Mouse (Mus musculus) 3134 (cell line): ENCODE measurements at regions not wholly inside any gene's neighbourhood (a gene's known extent, or its start where the extent isn't known, plus 50 kb on each side); places are given as distances from the start of the nearest gene placed in this dataset.

Experiments
- DNase-seq: peaks from one replicate; pipeline ENCODE4 v3.0.0-alpha.2; 2011; ENCODE audit warnings: low spot score; ENCODE audit not compliant: insufficient read length; ENCODE audit errors: extremely low read depth

DNA sequence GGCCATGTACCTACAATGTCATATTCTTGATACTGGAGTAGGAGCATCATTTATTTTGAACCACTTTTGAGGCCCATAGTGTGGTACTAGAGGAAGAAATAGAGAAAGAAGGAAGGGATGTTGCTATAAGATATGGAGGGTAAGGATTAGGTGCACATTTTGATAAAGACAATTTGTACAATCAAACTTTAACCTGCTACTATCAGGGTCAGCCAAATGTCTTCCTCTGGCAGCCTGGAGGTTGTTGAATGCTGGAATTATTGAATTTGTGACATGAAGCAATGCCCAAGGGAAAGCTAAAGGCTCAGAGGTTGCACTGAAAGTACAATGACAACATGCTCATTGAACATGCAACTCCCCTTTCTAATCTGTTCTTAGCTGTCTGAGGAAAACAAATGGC is 202.3 kb upstream of the Sema3a start:
- DNase-seq: no peak

DNA sequence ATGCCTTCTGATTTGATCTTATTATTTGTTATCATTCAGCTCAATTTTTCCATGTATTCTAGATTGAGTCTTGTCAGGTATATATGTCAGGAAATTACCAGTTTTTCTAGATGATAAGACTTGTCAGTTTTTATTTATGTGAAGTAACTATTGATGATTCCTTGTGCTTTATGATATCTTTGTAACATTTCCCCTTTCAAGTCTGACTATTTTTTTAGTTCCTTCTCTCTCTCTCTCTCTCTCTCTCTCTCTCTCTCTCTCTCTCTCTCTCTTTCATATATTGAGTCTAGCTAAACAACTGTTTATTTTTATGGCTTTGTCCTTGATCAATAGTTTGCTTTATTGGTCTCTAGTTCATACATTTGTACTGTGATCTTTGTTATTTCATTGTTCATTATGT is 199.7 kb upstream of the Sema3a start:
- no peak for DNase-seq

DNA sequence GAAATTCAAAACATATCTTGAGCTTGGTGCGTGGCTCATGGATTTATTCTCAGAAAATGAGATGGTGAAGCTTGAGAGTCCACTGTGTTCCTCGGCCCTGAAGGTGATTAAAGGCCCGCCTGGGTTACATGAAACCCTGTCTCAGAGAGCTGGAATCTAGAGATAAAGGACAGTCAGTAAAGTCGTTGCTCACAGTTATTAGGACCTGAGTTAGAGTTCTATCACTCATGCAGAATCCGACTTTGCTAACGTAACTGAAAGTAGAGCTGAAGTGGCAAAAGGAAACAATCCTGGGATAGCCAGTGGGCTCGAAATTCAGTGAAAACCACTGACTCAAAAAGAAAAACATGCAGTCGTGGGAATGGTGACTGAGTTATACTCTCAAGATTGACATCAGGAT is 198.9 kb upstream of the Sema3a start:
- DNase-seq: no peak

DNA sequence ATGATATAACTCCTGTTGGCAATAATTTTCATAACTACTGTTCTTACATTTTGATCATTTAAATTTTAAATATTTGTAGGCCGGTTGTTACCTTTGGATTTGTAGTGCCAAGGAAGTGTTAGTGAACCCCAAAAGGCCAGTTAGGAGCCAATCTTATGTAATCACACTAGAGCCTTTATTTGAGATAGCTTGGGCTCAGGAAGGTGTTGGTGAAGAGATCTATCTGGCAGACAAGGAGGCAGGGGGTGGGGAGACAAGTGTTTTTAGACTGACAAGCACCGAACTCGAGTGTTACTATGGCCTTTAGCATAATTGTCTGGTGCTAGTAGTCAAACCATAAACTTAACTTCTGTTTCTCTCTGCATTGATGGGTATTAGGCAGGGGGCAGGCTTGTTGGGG is 198.0 kb upstream of the Sema3a start:
- DNase-seq: no peak

DNA sequence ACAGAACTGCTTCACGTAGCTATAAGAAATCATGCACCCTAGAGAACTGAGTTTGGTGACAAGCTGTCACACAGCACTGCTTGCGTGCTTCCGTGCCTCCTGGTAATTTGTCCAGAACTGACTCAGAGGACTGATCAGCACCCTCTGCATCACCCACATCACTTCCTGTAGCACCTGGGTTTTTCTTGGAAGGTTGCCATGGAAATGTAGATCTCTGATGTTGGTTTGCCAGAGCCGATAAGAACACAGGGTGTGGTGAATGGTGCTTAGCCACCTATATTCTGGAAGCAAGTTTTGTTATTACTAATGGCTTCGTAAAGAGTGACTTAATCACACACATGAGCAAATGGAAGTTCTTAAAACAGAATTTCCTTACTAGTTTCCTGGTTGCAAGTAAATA is 188.2 kb upstream of the Sema3a start:
- no peak for DNase-seq

DNA sequence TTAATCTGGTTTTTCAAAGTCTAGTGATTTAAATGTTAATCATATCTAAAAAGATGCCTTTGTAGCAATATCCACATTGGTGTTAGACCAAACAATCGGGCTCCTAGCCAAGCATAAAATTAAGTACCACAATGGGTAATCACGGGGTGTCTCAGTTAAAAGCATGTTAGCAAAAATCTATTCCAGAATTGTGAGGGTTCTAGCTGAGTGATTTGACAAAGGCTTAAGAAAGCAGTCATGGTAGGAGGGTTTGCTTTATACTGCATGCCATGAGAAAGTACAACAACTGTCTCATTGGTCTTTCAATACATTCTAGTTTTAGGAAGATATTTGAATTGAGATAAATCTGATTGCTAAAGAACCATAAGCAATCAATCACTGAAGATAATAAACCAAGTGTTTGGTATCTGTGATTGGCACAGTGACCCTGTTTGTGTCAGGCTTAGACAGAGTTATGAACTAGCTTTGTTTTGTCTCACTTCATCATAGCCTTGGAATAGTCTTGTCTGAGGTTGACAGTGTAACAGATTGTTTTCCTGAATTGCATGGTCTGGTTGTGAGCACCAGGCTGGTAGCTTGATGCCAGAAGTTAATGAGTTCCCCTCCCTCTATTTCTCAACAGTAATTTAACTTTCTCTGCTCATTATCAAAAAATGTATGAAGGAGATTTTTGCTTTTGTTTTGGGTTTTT is 186.9 kb upstream of the Sema3a start:
- DNase-seq: no peak

DNA sequence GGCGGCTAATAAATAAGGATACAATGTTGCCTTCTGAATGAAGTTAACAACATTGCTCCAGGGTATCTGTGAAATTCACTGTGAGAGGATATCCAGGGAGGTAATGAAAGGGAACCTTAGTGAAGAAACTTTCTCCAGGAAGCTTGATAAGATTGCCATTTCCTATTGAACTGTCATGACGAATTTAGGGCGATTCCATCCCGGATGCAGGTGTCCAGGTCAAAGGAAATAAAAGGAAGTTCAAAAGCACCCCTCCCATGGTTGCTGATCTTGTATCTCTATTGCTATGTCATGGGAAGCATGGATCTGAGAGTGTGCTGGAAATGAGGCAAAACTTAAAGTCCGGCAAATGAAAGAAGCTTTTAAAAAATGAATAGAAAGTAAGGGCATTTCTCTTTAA is 180.7 kb upstream of the Sema3a start:
- DNase-seq: no peak

DNA sequence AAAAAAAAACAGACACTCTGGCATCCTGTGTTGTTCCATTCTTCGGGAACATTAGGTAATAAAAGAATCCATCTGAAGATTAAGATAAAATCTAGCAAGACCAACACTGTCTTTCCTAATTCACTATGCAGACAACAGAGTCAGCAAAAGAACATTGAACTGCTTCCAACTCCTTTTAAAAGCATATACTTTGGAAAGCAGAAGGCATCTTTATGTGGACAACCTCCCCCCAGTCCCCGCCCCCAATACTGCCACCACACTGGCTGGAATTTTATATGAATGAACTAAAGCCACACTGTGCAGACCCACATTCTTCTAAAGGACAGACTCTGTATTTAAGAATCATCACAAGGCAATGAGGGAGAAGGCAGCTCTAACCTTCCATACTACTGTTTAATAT is 176.7 kb upstream of the Sema3a start:
- no peak for DNase-seq

DNA sequence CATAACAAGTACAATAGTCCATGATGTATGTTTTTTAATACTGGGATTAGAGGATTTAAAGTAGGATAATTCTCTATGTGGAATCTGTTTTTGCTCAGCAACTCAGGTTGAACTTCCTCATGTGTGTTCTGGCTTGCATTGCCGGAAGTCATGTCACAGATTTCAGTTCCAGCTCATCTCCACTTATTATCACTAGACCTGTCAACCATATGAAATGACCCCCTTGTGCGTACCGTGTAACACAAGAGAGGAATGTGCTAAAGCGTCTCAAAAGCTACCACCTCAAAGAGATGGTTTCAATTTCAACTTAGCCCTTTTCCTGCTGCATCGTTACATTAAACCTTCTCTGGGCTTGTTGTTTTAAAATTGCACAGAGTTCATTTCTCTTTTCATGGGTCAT is 154.2 kb upstream of the Sema3a start:
- DNase-seq: no peak

DNA sequence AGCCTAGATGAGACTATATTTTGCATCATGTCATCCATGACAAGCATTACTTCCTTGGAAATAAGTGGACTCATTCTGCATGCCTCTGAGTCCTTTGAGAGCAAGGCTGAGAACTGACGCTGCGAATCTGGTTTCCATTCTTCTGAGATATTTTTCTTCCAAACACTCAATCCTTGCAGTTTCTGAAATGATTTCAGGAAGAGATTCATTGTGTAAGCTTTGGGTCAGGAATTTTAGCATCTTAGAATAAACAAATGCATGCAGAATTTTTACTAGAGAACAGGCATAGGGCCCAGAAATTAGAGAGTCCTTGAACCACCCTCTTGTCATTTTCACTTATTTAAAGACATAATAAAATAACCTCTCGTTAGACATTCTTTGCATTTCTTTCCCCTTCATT is 151.5 kb upstream of the Sema3a start:
- DNase-seq: no peak

DNA sequence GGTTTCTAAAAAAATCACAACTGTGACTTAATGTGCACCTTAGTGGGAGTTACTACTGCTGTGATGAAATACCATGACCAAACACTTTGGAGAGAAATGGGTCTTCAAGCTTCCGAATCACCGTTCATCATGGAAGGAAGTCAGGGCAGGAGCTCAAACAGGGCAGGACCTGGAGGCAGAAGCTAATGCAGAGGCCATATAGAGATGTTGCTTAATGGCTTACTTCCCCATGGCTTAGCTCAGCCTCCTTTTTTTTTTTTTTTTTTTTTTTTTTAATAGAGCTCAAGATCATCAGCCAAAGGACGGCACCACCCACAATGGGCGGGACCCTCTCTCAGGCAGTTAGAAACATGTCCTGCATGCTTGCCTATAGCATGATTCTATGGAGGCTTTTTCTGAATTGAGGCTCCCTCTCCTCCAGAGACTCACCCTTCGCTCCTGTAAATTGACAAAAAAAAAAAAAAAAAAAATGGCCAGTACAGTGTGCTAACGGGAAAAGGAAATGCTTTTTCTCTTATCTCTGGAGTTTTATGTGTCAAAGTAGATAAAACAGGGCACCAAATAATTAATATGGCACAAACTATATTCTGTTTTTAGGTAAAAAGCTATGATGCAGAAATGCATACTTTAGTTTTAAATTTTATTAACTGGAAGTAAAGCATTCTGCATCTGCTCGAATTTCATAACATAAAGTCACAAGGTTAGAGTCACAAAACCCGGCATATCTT is 149.0 kb upstream of the Sema3a start:
- no peak for DNase-seq

DNA sequence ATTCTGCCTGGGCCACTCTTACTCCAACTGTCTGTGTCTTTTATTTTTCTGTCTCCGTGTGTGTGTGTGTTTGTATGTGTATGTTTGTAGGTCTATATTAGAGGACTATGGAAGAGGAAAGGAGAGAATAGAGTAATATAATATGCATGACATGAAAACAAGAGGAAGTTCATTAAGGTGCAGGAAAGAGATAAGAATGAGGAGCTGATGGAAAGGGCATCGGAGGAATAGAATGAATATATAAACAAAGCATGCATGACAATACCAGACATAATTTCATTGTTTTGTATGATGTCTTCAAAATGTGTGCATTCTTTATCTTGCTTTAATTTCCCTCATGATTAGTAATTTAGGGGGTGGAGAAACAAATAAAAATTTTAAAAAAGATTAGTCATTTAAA is 147.3 kb upstream of the Sema3a start:
- DNase-seq: no peak

DNA sequence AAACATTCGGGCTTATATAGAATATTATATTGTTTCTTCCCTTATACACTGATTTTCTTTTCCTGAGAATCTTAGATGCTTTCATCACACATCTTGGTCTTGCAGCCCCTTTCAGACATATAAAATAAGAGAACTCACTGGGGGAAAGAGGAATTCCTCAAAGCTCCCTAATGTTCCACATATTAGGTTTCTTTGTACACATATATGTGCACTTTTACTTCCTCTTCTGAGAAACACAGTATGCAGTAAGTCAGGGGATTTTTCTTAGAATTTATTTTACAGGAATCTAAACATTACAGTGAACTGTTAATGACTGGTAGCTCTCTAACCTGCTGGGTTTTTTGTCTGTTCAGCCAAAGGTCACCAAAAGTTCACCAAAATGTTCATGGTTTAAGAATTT is 131.4 kb upstream of the Sema3a start:
- DNase-seq: no peak

DNA sequence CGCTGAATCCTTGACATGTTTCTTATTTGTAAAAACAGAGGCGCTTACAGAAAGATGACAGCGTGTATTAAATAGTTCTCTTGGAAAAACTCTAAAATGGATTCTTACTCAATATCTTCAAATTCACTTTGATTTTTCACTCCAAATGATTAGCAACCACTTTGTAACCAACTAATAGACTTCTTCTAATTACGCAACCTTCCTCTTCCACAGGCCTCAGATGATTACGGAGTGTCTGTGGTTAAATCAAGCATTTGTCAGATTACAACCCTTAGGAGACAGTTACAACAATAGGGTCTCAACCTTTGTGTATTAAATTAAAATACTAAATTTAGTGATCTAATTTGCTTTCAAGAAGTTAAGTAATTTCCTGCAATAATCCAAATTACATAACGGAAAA is 127.8 kb upstream of the Sema3a start:
- DNase-seq: no peak

DNA sequence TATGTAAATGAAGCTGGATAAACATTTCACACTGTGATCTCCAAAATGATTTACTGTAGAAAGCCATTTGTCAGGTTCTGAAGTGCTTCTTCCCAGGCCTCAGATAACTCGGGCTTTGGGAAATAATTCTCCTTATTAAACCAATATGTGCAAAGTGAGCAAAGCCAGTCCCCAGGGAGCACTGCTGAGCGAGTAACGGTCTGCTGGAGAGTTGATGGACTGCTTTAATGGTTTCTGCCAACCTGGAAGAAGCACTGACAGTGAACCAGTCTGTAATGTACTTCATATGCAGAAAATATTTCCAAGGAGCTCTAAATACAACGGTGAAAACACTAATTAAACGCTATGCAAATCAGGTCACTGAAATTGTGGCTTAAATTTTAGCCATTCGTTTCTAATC is 118.1 kb upstream of the Sema3a start:
- no peak for DNase-seq

DNA sequence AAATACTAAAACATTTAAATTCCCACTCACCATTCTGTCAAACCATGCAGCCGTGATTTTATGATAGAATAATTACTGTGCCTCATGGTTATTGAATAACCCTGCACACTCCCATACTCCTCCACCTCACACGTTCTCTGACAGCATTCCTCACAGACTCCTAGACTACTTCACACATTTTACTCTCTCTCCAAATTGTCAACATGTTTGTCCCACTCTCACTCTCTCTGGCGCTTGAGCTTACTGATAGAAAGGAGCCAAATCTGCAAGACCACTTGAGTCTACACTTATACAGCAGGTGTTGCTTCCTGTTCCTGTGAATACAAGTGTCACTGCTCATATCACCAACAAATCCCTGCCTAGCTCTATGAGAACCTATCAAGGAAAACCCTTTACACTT is 102.9 kb upstream of the Sema3a start:
- DNase-seq: no peak

DNA sequence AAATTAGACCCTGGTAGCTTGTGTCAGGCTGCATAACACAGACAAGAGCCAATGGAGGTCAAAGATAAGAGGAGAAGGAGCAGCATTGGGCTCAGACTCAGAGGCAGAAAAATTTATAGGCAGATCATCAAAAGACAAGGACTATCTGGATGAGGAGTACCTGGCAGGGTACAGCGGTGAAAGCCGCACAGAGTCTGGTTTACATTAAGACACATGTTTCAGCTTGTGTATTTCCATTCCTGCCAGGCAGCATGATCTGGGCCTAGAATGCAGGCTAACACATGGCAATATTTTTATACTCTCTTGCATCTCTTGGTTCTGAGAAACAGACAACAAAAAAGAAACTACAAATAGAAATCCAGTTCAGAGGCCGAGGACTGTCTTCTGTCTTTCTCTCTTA is 91.9 kb upstream of the Sema3a start:
- DNase-seq: no peak

DNA sequence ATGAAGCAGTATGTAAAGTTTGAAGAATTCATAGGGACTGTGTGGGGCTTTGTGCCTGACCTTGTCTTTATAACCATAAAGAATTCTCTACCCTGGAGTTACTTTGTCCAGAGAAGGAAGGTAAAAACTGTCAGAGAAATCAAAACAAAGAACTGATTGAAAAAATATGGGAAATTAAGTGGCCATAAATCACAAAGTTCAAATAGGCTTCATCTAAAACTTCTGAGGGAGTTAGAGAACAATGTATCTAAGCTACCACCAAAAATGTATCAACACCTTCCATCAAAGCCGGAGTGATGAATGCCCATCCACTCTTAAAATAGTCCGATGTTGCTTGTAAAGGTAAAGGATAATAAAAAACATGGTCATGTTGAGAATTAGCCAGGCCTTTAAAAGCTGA is 89.1 kb upstream of the Sema3a start:
- DNase-seq: no peak

DNA sequence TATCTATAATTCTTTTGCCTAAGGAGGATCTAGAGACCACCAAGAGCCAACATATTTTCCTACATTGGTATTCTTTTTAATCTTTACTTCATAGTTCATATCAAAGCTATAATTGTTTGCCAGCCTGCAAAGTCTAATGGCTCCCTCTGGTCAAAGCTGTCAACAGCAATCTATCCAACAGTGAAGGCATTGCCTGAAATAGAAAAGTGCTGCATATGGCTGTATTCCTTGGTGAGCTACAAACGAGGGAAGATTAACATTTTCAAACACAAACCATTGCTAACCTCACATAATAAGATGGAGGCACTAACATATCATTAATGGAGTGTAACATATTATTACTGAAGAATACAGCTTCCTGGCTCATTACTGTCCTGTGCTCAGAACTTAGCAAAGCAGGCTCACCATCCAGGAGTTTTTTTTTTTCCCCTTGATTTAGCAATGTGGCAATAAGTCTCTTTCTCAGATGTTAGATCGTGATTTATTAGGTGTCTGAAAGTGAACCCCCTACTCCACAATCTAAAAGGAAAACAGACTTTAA is 66.3 kb upstream of the Sema3a start:
- DNase-seq: no peak

DNA sequence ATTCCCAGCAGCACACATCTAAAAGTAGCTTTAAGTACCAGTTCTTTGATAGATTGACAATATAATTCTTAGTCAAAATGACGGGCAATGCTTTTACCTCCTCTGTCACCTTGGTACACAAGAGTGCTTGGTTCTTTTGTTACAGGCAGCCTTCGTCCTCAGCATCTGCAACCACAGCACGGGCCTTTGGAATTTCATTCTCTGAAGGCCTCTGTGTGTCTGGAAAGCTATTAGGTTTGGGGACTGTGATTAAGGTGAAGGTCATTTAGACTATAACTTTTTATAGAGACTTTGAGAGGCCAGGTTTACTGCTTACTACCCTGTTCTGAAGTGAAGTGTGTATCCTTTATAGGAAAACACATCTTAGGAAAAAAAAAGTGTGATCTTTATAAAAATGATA is 58.3 kb upstream of the Sema3a start:
- no peak for DNase-seq
